Mouse (Mus musculus) cerebellum, adult 18-20 months (tissue): ENCODE results near the gene Ephb4.

Experiments used
- DNase-seq, 2 experiments: peaks; one replicate each; pipeline ENCODE4 v3.0.0; 2021

Gene Ephb4

GRCm38 (mm10) chr5:137349384-137350204, at the start of gene Ephb4:
TSS of gene Ephb4 (plus strand) at chr5:137350109.
- peak in 1 of 2 experiments; percentile 42 for DNase-seq

GRCm38 (mm10) chr5:137301253-137301652, 48.7 kb upstream of the Ephb4 start:
- peak in 1 of 2 experiments; percentile 42 for DNase-seq

GRCm38 (mm10) chr5:137303609-137304008, 46.3 kb upstream of the Ephb4 start:
- no peak for DNase-seq

GRCm38 (mm10) chr5:137304165-137304564, 45.7 kb upstream of the Ephb4 start:
- DNase-seq, result no peak

GRCm38 (mm10) chr5:137304816-137305215, 45.1 kb upstream of the Ephb4 start:
- DNase-seq, result no peak

GRCm38 (mm10) chr5:137305822-137306221, 44.1 kb upstream of the Ephb4 start:
- no peak for DNase-seq

- no peak for DNase-seq
Observed at GRCm38 (mm10) chr5:137306439-137307005, 43.4 kb upstream of the Ephb4 start.

- peak; percentile 88 to 89 for DNase-seq
Observed at GRCm38 (mm10) chr5:137307071-137307912, 42.6 kb upstream of the Ephb4 start, which contains the start of gene Srrt. TSS of gene Srrt (minus strand) at chr5:137307674.

GRCm38 (mm10) chr5:137308356-137308755, 41.6 kb upstream of the Ephb4 start:
- DNase-seq, result no peak

- no peak for DNase-seq
Observed at GRCm38 (mm10) chr5:137313466-137314192, 36.3 kb upstream of the Ephb4 start.

GRCm38 (mm10) chr5:137314193-137315083, 35.5 kb upstream of the Ephb4 start, which contains the start of gene Trip6:
TSS of gene Trip6 (minus strand) at chr5:137314404.
- DNase-seq, result no peak

GRCm38 (mm10) chr5:137315084-137315903, 34.6 kb upstream of the Ephb4 start:
- peak; percentile 26 to 39 for DNase-seq

- no peak for DNase-seq
Observed at GRCm38 (mm10) chr5:137317361-137317760, 32.5 kb upstream of the Ephb4 start.

GRCm38 (mm10) chr5:137318570-137318969, 31.3 kb upstream of the Ephb4 start:
- no peak for DNase-seq

- DNase-seq, result no peak
Observed at GRCm38 (mm10) chr5:137320996-137321395, 28.9 kb upstream of the Ephb4 start.

GRCm38 (mm10) chr5:137330910-137331309, 19.0 kb upstream of the Ephb4 start:
- no peak for DNase-seq

- no peak for DNase-seq
Observed at GRCm38 (mm10) chr5:137332857-137333511, 16.9 kb upstream of the Ephb4 start.

- DNase-seq, result peak; percentile 95 to 96
Observed at GRCm38 (mm10) chr5:137333512-137334174, 16.3 kb upstream of the Ephb4 start, which contains the start of gene Slc12a9. TSS of gene Slc12a9 (minus strand) at chr5:137333597.

GRCm38 (mm10) chr5:137334317-137334716, 15.6 kb upstream of the Ephb4 start:
- DNase-seq, result no peak
